Mouse (Mus musculus): ENCODE data around the gene Tom1l2. TPM values are rescaled to one million over a fixed set of nuclear protein-coding genes. Genes with fewer than 3 reads are reported as not detected.

The Tom1l2 gene
- total RNA-seq (2014; rRNA removed) (108 and 120 TPM in 2 replicates), polyA plus RNA-seq (2015; fragmentation: Nextera tagmentation; extraction: Ambion mirVana) (49.4 and 51.6 TPM in 2 replicates)

DNA sequence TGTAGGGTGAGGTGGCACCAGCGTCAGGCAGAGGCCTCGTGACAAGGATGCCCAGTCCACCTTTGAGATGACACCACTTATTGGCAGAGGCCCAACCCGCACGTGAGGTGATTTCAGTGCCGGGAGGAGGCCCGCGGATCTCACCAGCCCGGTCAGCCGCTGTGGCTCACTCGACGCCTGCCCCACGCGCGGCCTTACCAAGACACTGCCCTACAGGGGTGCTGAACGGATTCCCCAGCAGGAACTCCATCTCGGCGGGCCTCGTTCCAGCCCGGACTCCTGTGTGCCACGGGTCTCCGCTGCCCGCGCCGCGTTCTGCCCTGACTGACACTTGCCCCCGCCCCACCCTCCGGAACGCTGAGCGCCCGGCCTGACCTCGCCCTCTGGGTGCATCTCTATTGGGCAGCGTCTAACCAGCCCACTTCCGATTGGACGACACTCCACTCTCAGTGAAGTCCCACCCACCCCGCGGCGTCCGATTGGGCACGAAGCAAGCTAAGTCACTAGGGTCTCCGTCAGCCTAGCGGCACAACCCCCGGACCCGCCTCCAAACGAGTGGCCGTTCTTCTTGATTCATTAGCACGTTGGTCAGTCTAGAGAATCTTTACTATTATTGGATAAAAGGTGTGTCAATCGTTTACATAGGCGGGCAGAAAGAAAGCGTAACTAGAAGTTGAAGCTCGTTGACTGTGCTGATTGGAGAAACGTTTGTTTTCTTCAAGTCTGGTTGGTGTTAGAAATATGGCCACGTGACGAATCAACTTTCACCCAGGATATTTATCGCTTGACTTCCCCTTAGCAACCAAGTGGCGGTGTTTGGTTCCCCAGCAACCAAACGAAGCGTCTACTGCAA, at the start of gene Tom1l2, which contains the start of gene Drc3:
Tom1l2 (minus strand) TSS at position 347 of the 853 bp plus-strand sequence.
Drc3 (plus strand) TSS at position 771 of the 853 bp plus-strand sequence.
- Histone ChIP-seq H3K9ac (replicated peaks; ENCODE audit: low read length, poor library complexity, severe bottlenecking) (peak within 1 kb of the TSS; percentile 55), H3K4me1 (ENCODE audit: insufficient read depth, low read length) (peaks cover 8% of the 10 kb centered on the region; the same call in 1 of the 2 replicates), H3K36me3 (ENCODE audit: insufficient read depth, low read length) (no peaks in the 10 kb centered on the region), H3K27ac (ENCODE audit: low read depth, low read length) (peak within 1 kb of the TSS; percentile 57), H3K4me2 (ENCODE audit: low read depth, low read length, poor library complexity, severe bottlenecking) (peak within 1 kb of the TSS; percentile 90), H3K9me3 (ENCODE audit: low read length) (no peaks in the 10 kb centered on the region), H3K27me3 (ENCODE audit: insufficient read depth, low read length) (no peaks in the 10 kb centered on the region), H3K4me3 (ENCODE audit: low read depth, low read length) (peak within 1 kb of the TSS; percentile 52)
- ATAC-seq (ENCODE audit: low FRiP score) (peak; percentile 100), DNase-seq (ENCODE audit: low spot score) (peak; percentile 100)
- WGBS: under 1% methylated on average over 57 of the region's 57 CpGs
- TF ChIP-seq CTCF (IDR thresholded peaks at IDR 0.05): no peak

- H3K4me2 ChIP-seq (ENCODE audit: low read depth, low read length, poor library complexity, severe bottlenecking): no peak overlapping the region
- H3K27me3 ChIP-seq (ENCODE audit: insufficient read depth, low read length): no peaks in the 10 kb centered on the region
- H3K4me1 ChIP-seq (ENCODE audit: insufficient read depth, low read length): no peaks in the 10 kb centered on the region
- no peak overlapping the region for H3K27ac ChIP-seq (ENCODE audit: low read depth, low read length)
- no peak for DNase-seq (ENCODE audit: low spot score)
- H3K4me3 ChIP-seq (ENCODE audit: low read depth, low read length): no peak overlapping the region
- 87% methylated on average over 2 of the region's 2 CpGs for WGBS
- no peak for TF ChIP-seq CTCF (IDR thresholded peaks at IDR 0.05)
- H3K9me3 ChIP-seq (ENCODE audit: low read length): no peaks in the 10 kb centered on the region
- H3K9ac ChIP-seq (replicated peaks; ENCODE audit: low read length, poor library complexity, severe bottlenecking): no peak overlapping the region
- ATAC-seq (ENCODE audit: low FRiP score): no peak
- peaks cover 21% of the 10 kb centered on the region for H3K36me3 ChIP-seq (ENCODE audit: insufficient read depth, low read length)
These were observed 44.5 kb upstream of the Tom1l2 start for GRCm38 (mm10) chr11:60397172-60397571.

DNA sequence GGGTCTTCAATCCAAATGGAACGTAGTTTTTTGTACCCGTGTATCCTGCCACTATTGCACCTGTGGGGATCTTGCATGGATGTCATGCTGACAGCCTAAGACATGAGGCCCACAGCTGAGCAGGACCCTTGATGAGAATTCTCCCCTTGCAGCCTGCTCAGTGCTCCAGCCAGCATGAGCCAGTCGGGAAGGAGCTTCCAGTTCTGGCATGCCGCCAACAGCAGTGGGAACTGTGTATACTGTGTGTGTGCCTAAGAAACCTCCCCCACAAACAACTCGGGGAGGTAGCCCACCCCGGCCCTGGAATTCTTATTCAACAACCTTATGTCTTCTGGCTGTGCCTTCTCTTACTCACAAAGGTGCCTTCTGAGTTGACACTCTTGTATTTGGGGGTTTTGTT, 43.8 kb upstream of the Tom1l2 start:
- ATAC-seq (ENCODE audit: low FRiP score): no peak
- DNase-seq (ENCODE audit: low spot score): peak; percentile 36
- H3K4me2 ChIP-seq (ENCODE audit: low read depth, low read length, poor library complexity, severe bottlenecking): no peak overlapping the region
- H3K27me3 ChIP-seq (ENCODE audit: insufficient read depth, low read length): no peaks in the 10 kb centered on the region
- H3K9ac ChIP-seq (replicated peaks; ENCODE audit: low read length, poor library complexity, severe bottlenecking): no peak overlapping the region
- H3K4me1 ChIP-seq (ENCODE audit: insufficient read depth, low read length): no peaks in the 10 kb centered on the region
- 53% methylated on average over 6 of the region's 6 CpGs for WGBS
- no peaks in the 10 kb centered on the region for H3K9me3 ChIP-seq (ENCODE audit: low read length)
- H3K36me3 ChIP-seq (ENCODE audit: insufficient read depth, low read length): peaks cover 15% of the 10 kb centered on the region
- no peak for TF ChIP-seq CTCF (IDR thresholded peaks at IDR 0.05)
- no peak overlapping the region for H3K4me3 ChIP-seq (ENCODE audit: low read depth, low read length)
- H3K27ac ChIP-seq (ENCODE audit: low read depth, low read length): no peak overlapping the region

DNA sequence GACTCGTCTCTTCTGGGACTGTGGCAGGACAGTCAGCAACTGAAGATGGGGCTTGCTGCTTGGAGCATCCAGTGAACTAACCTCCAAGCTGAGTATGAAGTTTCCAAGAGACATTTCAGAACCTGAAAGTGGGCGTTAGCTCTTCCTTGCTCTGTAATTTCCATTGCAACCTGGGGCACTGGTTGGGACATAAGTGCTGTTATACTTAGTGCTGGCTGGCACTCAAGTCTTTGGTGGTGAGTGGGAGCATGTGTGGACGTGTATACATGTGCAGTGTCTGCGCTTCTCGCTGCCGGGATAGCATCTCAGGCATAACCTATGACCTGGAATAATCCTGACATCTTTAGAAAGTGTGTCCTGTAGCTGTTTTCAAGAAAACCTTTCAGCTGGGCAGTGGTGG, 38.6 kb upstream of the Tom1l2 start:
- Histone ChIP-seq H3K4me1 (ENCODE audit: insufficient read depth, low read length) (no peaks in the 10 kb centered on the region), H3K9me3 (ENCODE audit: low read length) (no peaks in the 10 kb centered on the region), H3K27me3 (ENCODE audit: insufficient read depth, low read length) (no peaks in the 10 kb centered on the region), H3K4me3 (ENCODE audit: low read depth, low read length) (no peak overlapping the region), H3K27ac (ENCODE audit: low read depth, low read length) (no peak overlapping the region), H3K9ac (replicated peaks; ENCODE audit: low read length, poor library complexity, severe bottlenecking) (no peak overlapping the region), H3K4me2 (ENCODE audit: low read depth, low read length, poor library complexity, severe bottlenecking) (no peak overlapping the region), H3K36me3 (ENCODE audit: insufficient read depth, low read length) (0 out of 2 replicates have a peak, but pooled peaks cover 4% of the 10 kb centered on the region)
- ATAC-seq (ENCODE audit: low FRiP score) (no peak), DNase-seq (ENCODE audit: low spot score) (no peak)
- no peak for TF ChIP-seq CTCF (IDR thresholded peaks at IDR 0.05)
- WGBS: 92% methylated on average over 6 of the region's 6 CpGs

DNA sequence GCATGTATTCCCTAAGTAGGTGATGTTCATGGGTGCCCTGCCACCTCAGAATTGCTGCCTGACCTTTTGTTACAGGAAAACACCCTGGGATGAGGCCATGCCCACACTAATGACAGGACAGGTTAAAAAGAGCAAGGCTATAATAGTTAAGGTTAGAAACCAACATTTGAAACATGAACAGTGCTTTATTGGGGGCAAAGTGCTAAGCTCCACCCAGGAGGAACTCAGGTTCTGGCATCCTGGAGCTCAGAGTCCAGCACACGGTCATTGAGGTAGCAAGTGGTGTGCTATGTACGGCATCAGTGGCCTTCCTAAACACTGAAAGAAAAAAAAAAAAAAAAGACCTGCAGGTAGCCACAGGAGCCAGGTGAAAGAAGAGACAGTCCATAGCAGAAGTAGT, 35.2 kb upstream of the Tom1l2 start:
- no peak overlapping the region for H3K4me3 ChIP-seq (ENCODE audit: low read depth, low read length)
- no peak overlapping the region for H3K27ac ChIP-seq (ENCODE audit: low read depth, low read length)
- DNase-seq (ENCODE audit: low spot score) (no peak), ATAC-seq (ENCODE audit: low FRiP score) (no peak)
- WGBS: 98% methylated on average over 2 of the region's 2 CpGs
- no peak overlapping the region for H3K4me2 ChIP-seq (ENCODE audit: low read depth, low read length, poor library complexity, severe bottlenecking)
- H3K4me1 ChIP-seq (ENCODE audit: insufficient read depth, low read length): 0 out of 2 replicates have a peak, but pooled peaks cover 3% of the 10 kb centered on the region
- H3K36me3 ChIP-seq (ENCODE audit: insufficient read depth, low read length): no peaks in the 10 kb centered on the region
- TF ChIP-seq CTCF (IDR thresholded peaks at IDR 0.05): no peak
- H3K9me3 ChIP-seq (ENCODE audit: low read length): no peaks in the 10 kb centered on the region
- H3K9ac ChIP-seq (replicated peaks; ENCODE audit: low read length, poor library complexity, severe bottlenecking): no peak overlapping the region
- no peaks in the 10 kb centered on the region for H3K27me3 ChIP-seq (ENCODE audit: insufficient read depth, low read length)

DNA sequence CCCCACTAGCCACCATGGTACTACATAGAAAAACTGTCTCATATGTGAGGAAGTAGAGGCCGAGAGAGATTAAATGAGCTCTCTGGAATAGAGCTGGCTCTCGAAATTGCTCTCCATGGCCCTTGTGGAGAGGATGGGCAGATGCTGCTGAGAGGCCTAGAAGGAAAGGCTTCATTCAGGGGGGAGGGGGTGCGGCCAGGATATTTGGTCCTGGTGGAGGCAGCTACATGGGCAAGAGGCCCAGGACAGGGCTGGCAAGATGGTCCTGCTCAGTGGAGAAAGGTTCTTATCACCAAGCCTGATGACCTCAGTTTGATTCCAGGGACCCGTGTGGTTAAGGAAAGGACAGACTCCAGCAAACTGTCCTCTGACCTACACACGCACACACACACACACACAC, 33.2 kb upstream of the Tom1l2 start:
- Histone ChIP-seq H3K27me3 (ENCODE audit: insufficient read depth, low read length) (no peaks in the 10 kb centered on the region), H3K9ac (replicated peaks; ENCODE audit: low read length, poor library complexity, severe bottlenecking) (no peak overlapping the region), H3K9me3 (ENCODE audit: low read length) (no peaks in the 10 kb centered on the region), H3K27ac (ENCODE audit: low read depth, low read length) (peak overlapping the region; percentile 73; the same call in 1 of the 2 replicates), H3K4me3 (ENCODE audit: low read depth, low read length) (no peak overlapping the region), H3K4me1 (ENCODE audit: insufficient read depth, low read length) (0 out of 2 replicates have a peak, but pooled peaks cover 3% of the 10 kb centered on the region), H3K36me3 (ENCODE audit: insufficient read depth, low read length) (no peaks in the 10 kb centered on the region), H3K4me2 (ENCODE audit: low read depth, low read length, poor library complexity, severe bottlenecking) (no peak overlapping the region)
- no peak for ATAC-seq (ENCODE audit: low FRiP score)
- TF ChIP-seq CTCF (IDR thresholded peaks at IDR 0.05): no peak
- 74% methylated on average over 5 of the region's 5 CpGs for WGBS
- no peak for DNase-seq (ENCODE audit: low spot score)

Measured in midbrain, postnatal 0 days (tissue).